Mouse (Mus musculus): ENCODE data around the gene Fastk. TPM values are rescaled to one million over a fixed set of nuclear protein-coding genes. Genes with fewer than 3 reads are reported as not detected.
A peak's percentile ranks its signal among the peaks of the same experiment; 100 is the strongest.

The Fastk gene
- polyA plus RNA-seq, 1 experiment: 291 TPM

- Histone ChIP-seq H3K27me3 (replicated peaks; ENCODE audit: control insufficient read depth, insufficient read depth, low read length) (no peaks in the 10 kb centered on the region), H3K36me3 (ENCODE audit: control insufficient read depth, insufficient read depth, low read length) (no peaks in the 10 kb centered on the region; the same call in 1 of the 2 replicates), H3K27ac (ENCODE audit: insufficient read depth, low read depth, low read length) (peak overlapping the region; percentile 91), H3K4me1 (ENCODE audit: control insufficient read depth, insufficient read depth, low read length) (peaks cover 6% of the 10 kb centered on the region; the same call in 1 of the 2 replicates), H3K4me3 (ENCODE audit: insufficient read depth, low read depth, low read length) (peak overlapping the region; percentile 35; the same call in 1 of the 2 replicates)
- WGBS: 55% methylated on average over 41 of the region's 41 CpGs
- TF ChIP-seq POLR2A (IDR thresholded peaks at IDR 0.05; ENCODE audit: low read depth, low read length) (no peak), CTCF (conservative IDR thresholded peaks at IDR 0.05; ENCODE audit: insufficient read depth, insufficient read length, low read depth, low read length) (no peak)
- peak; percentile 91 for DNase-seq
Measured at GRCm38 (mm10) chr5:24482247-24483079, 37.4 kb upstream of the Fastk start.

GRCm38 (mm10) chr5:24481647-24482046 is 36.6 kb upstream of the Fastk start:
- Histone ChIP-seq H3K27ac (ENCODE audit: insufficient read depth, low read depth, low read length) (no peak overlapping the region), H3K27me3 (replicated peaks; ENCODE audit: control insufficient read depth, insufficient read depth, low read length) (no peaks in the 10 kb centered on the region), H3K4me3 (ENCODE audit: insufficient read depth, low read depth, low read length) (no peak overlapping the region), H3K4me1 (ENCODE audit: control insufficient read depth, insufficient read depth, low read length) (peaks cover 6% of the 10 kb centered on the region; the same call in 1 of the 2 replicates), H3K36me3 (ENCODE audit: control insufficient read depth, insufficient read depth, low read length) (no peaks in the 10 kb centered on the region; the same call in 1 of the 2 replicates)
- 10% methylated on average over 3 of the region's 4 CpGs for WGBS
- peak; percentile 86 for DNase-seq
- TF ChIP-seq CTCF (conservative IDR thresholded peaks at IDR 0.05; ENCODE audit: insufficient read depth, insufficient read length, low read depth, low read length) (peak; percentile 73), POLR2A (IDR thresholded peaks at IDR 0.05; ENCODE audit: low read depth, low read length) (no peak)

GRCm38 (mm10) chr5:24477909-24478308 is 32.8 kb upstream of the Fastk start:
- Histone ChIP-seq H3K27ac (ENCODE audit: insufficient read depth, low read depth, low read length) (no peak overlapping the region), H3K4me1 (ENCODE audit: control insufficient read depth, insufficient read depth, low read length) (peaks cover 3% of the 10 kb centered on the region; the same call in 1 of the 2 replicates), H3K36me3 (ENCODE audit: control insufficient read depth, insufficient read depth, low read length) (no peaks in the 10 kb centered on the region; the same call in 1 of the 2 replicates), H3K4me3 (ENCODE audit: insufficient read depth, low read depth, low read length) (no peak overlapping the region), H3K27me3 (replicated peaks; ENCODE audit: control insufficient read depth, insufficient read depth, low read length) (no peaks in the 10 kb centered on the region)
- TF ChIP-seq POLR2A (IDR thresholded peaks at IDR 0.05; ENCODE audit: low read depth, low read length): no peak
- no peak for TF ChIP-seq CTCF (conservative IDR thresholded peaks at IDR 0.05; ENCODE audit: insufficient read depth, insufficient read length, low read depth, low read length)
- DNase-seq: no peak
- WGBS: 82% methylated on average over 9 of the region's 9 CpGs

- H3K27ac ChIP-seq (ENCODE audit: insufficient read depth, low read depth, low read length): no peak overlapping the region
- DNase-seq: peak; percentile 69
- 56% methylated on average over 6 of the region's 6 CpGs for WGBS
- H3K27me3 ChIP-seq (replicated peaks; ENCODE audit: control insufficient read depth, insufficient read depth, low read length): no peaks in the 10 kb centered on the region
- no peak for TF ChIP-seq POLR2A (IDR thresholded peaks at IDR 0.05; ENCODE audit: low read depth, low read length)
- no peak overlapping the region for H3K4me3 ChIP-seq (ENCODE audit: insufficient read depth, low read depth, low read length)
- peaks cover 3% of the 10 kb centered on the region; the same call in 1 of the 2 replicates for H3K4me1 ChIP-seq (ENCODE audit: control insufficient read depth, insufficient read depth, low read length)
- no peaks in the 10 kb centered on the region; the same call in 1 of the 2 replicates for H3K36me3 ChIP-seq (ENCODE audit: control insufficient read depth, insufficient read depth, low read length)
Measured at GRCm38 (mm10) chr5:24475476-24476241, 30.6 kb upstream of the Fastk start.

- H3K36me3 ChIP-seq (ENCODE audit: control insufficient read depth, insufficient read depth, low read length): no peaks in the 10 kb centered on the region; the same call in 1 of the 2 replicates
- H3K4me3 ChIP-seq (ENCODE audit: insufficient read depth, low read depth, low read length): peak overlapping the region; percentile 45; the same call in 1 of the 2 replicates
- WGBS: 11% methylated on average over 67 of the region's 67 CpGs
- no peak overlapping the region for H3K27ac ChIP-seq (ENCODE audit: insufficient read depth, low read depth, low read length)
- TF ChIP-seq CTCF (conservative IDR thresholded peaks at IDR 0.05; ENCODE audit: insufficient read depth, insufficient read length, low read depth, low read length) (no peak), POLR2A (IDR thresholded peaks at IDR 0.05; ENCODE audit: low read depth, low read length) (no peak)
- peak; percentile 51 for DNase-seq
- peaks cover 3% of the 10 kb centered on the region; the same call in 1 of the 2 replicates for H3K4me1 ChIP-seq (ENCODE audit: control insufficient read depth, insufficient read depth, low read length)
- H3K27me3 ChIP-seq (replicated peaks; ENCODE audit: control insufficient read depth, insufficient read depth, low read length): no peaks in the 10 kb centered on the region
Measured at GRCm38 (mm10) chr5:24474723-24475261, 29.7 kb upstream of the Fastk start.

- 17% methylated on average over 77 of the region's 77 CpGs for WGBS
- TF ChIP-seq POLR2A (IDR thresholded peaks at IDR 0.05; ENCODE audit: low read depth, low read length) (no peak), CTCF (conservative IDR thresholded peaks at IDR 0.05; ENCODE audit: insufficient read depth, insufficient read length, low read depth, low read length) (no peak)
- no peaks in the 10 kb centered on the region for H3K27me3 ChIP-seq (replicated peaks; ENCODE audit: control insufficient read depth, insufficient read depth, low read length)
- H3K36me3 ChIP-seq (ENCODE audit: control insufficient read depth, insufficient read depth, low read length): no peaks in the 10 kb centered on the region; the same call in 1 of the 2 replicates
- H3K4me1 ChIP-seq (ENCODE audit: control insufficient read depth, insufficient read depth, low read length): peaks cover 3% of the 10 kb centered on the region; the same call in 1 of the 2 replicates
- peak overlapping the region; percentile 45; the same call in 1 of the 2 replicates for H3K4me3 ChIP-seq (ENCODE audit: insufficient read depth, low read depth, low read length)
- DNase-seq: peak; percentile 17
- H3K27ac ChIP-seq (ENCODE audit: insufficient read depth, low read depth, low read length): no peak overlapping the region
Measured at GRCm38 (mm10) chr5:24474025-24474722, 29.1 kb upstream of the Fastk start.

Data from kidney, adult 2 months (tissue).